9 mouse cellular contexts compared by ENCODE assay signal in genomic region chr16:90624039-90624625, GRCm38 (mm10).
DNase-seq lines count a peak whose midpoint lies in the region; ATAC-seq and TF ChIP-seq lines count a peak whose summit lies in the region.
"Had no signal": no experiment of that assay in that cellular context is flagged by ENCODE, and none has a peak within 500 bp of the region (broad histone marks: within the 10 kb centered on the region; RNA-seq: fewer than 3 reads in every experiment).

No protein-coding gene starts in this region.

- ATAC-seq in embryonic facial prominence, embryonic 13.5 days (ENCODE audit: insufficient number of reproducible peaks, insufficient read depth, low FRiP score, low TSS enrichment, low read depth): 0 out of 2 replicates have a peak, but pooled peaks have one; percentile 27
- no peak for ATAC-seq in heart, embryonic 11.5 days (replicated peaks; ENCODE audit: insufficient number of reproducible peaks, low FRiP score, low TSS enrichment)
- ATAC-seq in kidney, embryonic 16.5 days (ENCODE audit: low FRiP score, low TSS enrichment): peak; percentile 79

- H3K4me1 ChIP-seq in embryonic facial prominence, embryonic 13.5 days: peaks cover 65% of the 10 kb centered on the region
- H3K4me1 ChIP-seq in heart, embryonic 11.5 days (ENCODE audit: control insufficient read depth, insufficient read depth, low read length): peaks cover 25% of the 10 kb centered on the region
- H3K4me1 ChIP-seq in kidney, embryonic 16.5 days (ENCODE audit: insufficient read depth, low read length): peaks cover 34% of the 10 kb centered on the region

- H3K27me3 ChIP-seq in embryonic facial prominence, embryonic 13.5 days: no peaks in the 10 kb centered on the region
- H3K27me3 ChIP-seq in heart, embryonic 11.5 days (ENCODE audit: control insufficient read depth, insufficient read depth, low read length): no peaks in the 10 kb centered on the region
- H3K27me3 ChIP-seq in kidney, embryonic 16.5 days (ENCODE audit: insufficient read depth, low read length): no peaks in the 10 kb centered on the region

- peak overlapping the region; percentile 16 for H3K4me3 ChIP-seq in layer of hippocampus, adult 2 months
- H3K4me3 ChIP-seq in embryonic facial prominence, embryonic 13.5 days: no peak overlapping the region
- H3K4me3 ChIP-seq in heart, embryonic 11.5 days (ENCODE audit: low read depth, low read length): no peak overlapping the region
- no peak overlapping the region for H3K4me3 ChIP-seq in kidney, embryonic 16.5 days (ENCODE audit: low read length)

- H3K4me2 ChIP-seq in embryonic facial prominence, embryonic 13.5 days: peak overlapping the region; percentile 5; the same call in 1 of the 2 replicates
- H3K4me2 ChIP-seq in heart, embryonic 11.5 days: no peak overlapping the region
- peak overlapping the region; percentile 19 for H3K4me2 ChIP-seq in kidney, embryonic 16.5 days (replicated peaks; ENCODE audit: low read depth, low read length)

- 46% methylated on average over 17 of the region's 17 CpGs for WGBS in embryonic facial prominence, embryonic 13.5 days
- WGBS in heart, embryonic 11.5 days (ENCODE audit: insufficient replicate concordance): 61% methylated on average over 17 of the region's 17 CpGs
- WGBS in kidney, embryonic 16.5 days: 52% methylated on average over 17 of the region's 17 CpGs

- H3K36me3 ChIP-seq in embryonic facial prominence, embryonic 13.5 days: no peaks in the 10 kb centered on the region
- no peaks in the 10 kb centered on the region for H3K36me3 ChIP-seq in heart, embryonic 11.5 days (ENCODE audit: control insufficient read depth, insufficient read depth, low read length)
- no peaks in the 10 kb centered on the region for H3K36me3 ChIP-seq in kidney, embryonic 16.5 days (ENCODE audit: insufficient read depth, low read length)
- H3K36me3 ChIP-seq: G1E had no signal

- DNase-seq in layer of hippocampus, adult 2 months (ENCODE audit: low spot score in 2 of 2): peak; percentile 49 to 50
- no peak for DNase-seq in layer of hippocampus, postnatal 25 days (ENCODE audit: extremely low spot score in 1 of 2, low spot score in 1 of 2)
- peak; percentile 86 to 90 for DNase-seq in lung, adult 18-20 months
- DNase-seq in right cerebral cortex, postnatal 14 days: peak; percentile 48
- no peak for DNase-seq in spleen, adult 18-20 months

- H3K9me3 ChIP-seq in embryonic facial prominence, embryonic 13.5 days: 0 out of 2 replicates have a peak, but pooled peaks cover 4% of the 10 kb centered on the region
- H3K9me3 ChIP-seq in heart, embryonic 11.5 days (replicated peaks; ENCODE audit: control insufficient read depth, low read length): no peaks in the 10 kb centered on the region
- H3K9me3 ChIP-seq in kidney, embryonic 16.5 days (ENCODE audit: low read length): no peaks in the 10 kb centered on the region

- peak overlapping the region; percentile 60 for H3K27ac ChIP-seq in layer of hippocampus, adult 2 months
- H3K27ac ChIP-seq in embryonic facial prominence, embryonic 13.5 days: peak overlapping the region; percentile 85
- peak overlapping the region; percentile 51; the same call in 1 of the 2 replicates for H3K27ac ChIP-seq in heart, embryonic 11.5 days (ENCODE audit: low read depth, low read length)
- peak overlapping the region; percentile 81 for H3K27ac ChIP-seq in kidney, embryonic 16.5 days (ENCODE audit: low read length)

- H3K9ac ChIP-seq in embryonic facial prominence, embryonic 13.5 days: no peak overlapping the region
- H3K9ac ChIP-seq in heart, embryonic 11.5 days (ENCODE audit: low read depth, low read length): no peak overlapping the region
- no peak overlapping the region for H3K9ac ChIP-seq in kidney, embryonic 16.5 days (replicated peaks; ENCODE audit: low read length)

- no peak for TF ChIP-seq CTCF in layer of hippocampus, adult 2 months (conservative IDR thresholded peaks at IDR 0.05)

Comparison
In these comparisons a context has a peak if more than half of its experiments do, and no peak if none do; other contexts are left out.
1. DNase-seq: peak in layer of hippocampus, adult 2 months (2 of 2), lung, adult 18-20 months (2 of 2) and right cerebral cortex, postnatal 14 days (single experiment); none in layer of hippocampus, postnatal 25 days (0 of 2) and spleen, adult 18-20 months (0 of 2).
2. Peak in every context shown above with its lines, with median percentiles within 50 percentile points of each other: H3K27ac ChIP-seq.